Mouse (Mus musculus) bone marrow, adult 2 months (tissue): ENCODE results near the gene Prmt1. TPM values are rescaled to one million over a fixed set of nuclear protein-coding genes. Genes with fewer than 3 reads are reported as not detected.
A peak's percentile ranks its signal among the peaks of the same experiment; 100 is the strongest.

ENCODE experiments used
- H3K27ac ChIP-seq: fragments of 200-500 bp; 2 replicates; pipeline ENCODE4 v1.5.1; 2012; ENCODE audit warnings: low read depth, mild to moderate bottlenecking, control low read depth, inconsistent platforms, low read length; ENCODE audit not compliant: control insufficient read depth, poor library complexity, insufficient read depth
- H3K4me1 ChIP-seq: fragments of 200-500 bp; 2 replicates; pipeline ENCODE4 v1.6.1; 2011; ENCODE audit warnings: low read length; ENCODE audit not compliant: control insufficient read depth, insufficient read depth
- H3K4me3 ChIP-seq: fragments of 200-500 bp; replicated peaks from 2 replicates; pipeline ENCODE3; 2011; ENCODE audit warnings: mild to moderate bottlenecking, low read depth, low read length, control low read depth; ENCODE audit not compliant: control insufficient read depth
- CTCF ChIP-seq: fragments of 200-500 bp; IDR thresholded peaks from 2 replicates; pipeline ENCODE4 v1.5.1; 2011; ENCODE audit warnings: low read length, control low read depth; ENCODE audit not compliant: control insufficient read depth, insufficient read depth
- POLR2A ChIP-seq: fragments of 200-500 bp; IDR thresholded peaks from 2 replicates; pipeline ENCODE4 v1.6.1; 2011; ENCODE audit warnings: low read depth, mild to moderate bottlenecking, control low read depth, low read length, borderline replicate concordance; ENCODE audit not compliant: control insufficient read depth
- WGBS: fragments of 180-500 bp; shearing (Covaris S2); methylation state at CpG from one replicate; pipeline ENCODE4 v1.1.7; 2018; 5-methylcytosine and 5-hydroxymethylcytosine counted together
- polyA plus RNA-seq: library from polyadenylated mRNA; stranded (reverse); fragments of >200 nt; gene quantifications from 2 replicates; pipeline ENCODE4 v1.2.4, GENCODE M21; 2011; ENCODE audit warnings: low replicate concordance; ENCODE audit not compliant: missing spikeins, insufficient read depth, insufficient read length

Gene Prmt1
- polyA plus RNA-seq, 1 experiment, result 337 TPM

DNA sequence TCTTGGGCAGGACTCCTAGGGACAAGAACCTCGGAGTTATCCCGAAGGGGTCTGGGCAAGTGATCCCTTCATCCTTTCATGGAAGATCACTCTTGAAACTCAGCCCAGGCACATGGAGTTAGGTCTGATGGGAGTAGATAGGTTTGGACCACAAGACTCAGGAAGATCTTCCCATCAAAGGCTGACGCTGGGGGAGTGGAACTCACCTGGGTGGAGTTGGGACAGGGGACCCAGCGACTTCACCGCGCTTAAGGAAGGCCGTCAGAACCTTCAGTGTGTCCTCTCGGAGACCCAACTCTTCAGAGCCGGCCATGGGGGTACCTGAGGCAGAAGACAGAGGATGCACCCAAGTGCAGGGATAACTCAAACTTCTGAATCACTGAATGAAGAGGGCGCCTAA lies 10.3 kb upstream of the Prmt1 start:
- no peak for TF ChIP-seq POLR2A
- no peak for TF ChIP-seq CTCF
- WGBS, result 11% methylated on average over 10 of the region's 10 CpGs
- peak overlapping the region; percentile 83 for H3K4me3 ChIP-seq
- peak overlapping the region; percentile 3; the same call in 1 of the 2 replicates for H3K27ac ChIP-seq
- H3K4me1 ChIP-seq, result peaks cover 4% of the 10 kb centered on the region; the same call in 1 of the 2 replicates

DNA sequence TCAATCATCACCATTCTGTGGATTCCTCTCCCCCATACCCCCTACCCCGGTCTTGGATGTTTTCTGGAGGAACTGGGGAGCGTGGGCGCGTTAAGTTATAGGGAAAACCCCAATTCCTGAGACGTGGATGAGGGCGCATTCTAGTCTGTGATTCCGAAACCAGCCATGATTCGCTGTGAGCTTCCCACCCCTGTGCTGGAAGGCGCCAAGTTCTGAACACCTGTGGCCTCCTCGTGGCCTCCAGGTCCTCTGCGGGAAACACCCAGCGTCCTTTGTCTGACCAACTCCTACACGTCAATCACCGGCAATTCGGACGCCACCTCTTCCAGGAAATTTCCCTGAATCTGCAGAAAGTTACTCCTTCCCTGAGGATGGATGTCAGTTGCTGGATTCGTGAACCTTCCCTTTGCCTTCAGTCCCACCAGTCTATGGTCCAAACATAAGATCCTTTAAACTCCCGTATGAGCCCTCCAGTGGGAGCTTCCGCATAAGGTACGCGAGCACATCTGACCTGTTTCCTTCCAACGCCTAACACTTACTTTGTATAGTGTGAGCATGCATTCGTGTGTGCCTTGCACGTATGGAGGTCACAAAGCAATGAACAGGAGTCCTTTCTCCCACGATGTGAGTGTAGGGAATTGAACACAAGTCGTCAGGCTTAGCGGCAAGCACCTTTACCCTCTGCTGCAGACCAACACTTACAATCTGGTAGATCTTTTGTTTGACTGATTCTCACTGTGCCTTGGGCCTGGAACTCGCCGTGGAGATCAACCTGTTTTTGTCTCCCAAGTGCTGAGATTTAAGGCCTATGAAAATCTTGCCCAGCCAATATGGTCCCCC lies 731 bp upstream of the Prmt1 start:
- TF ChIP-seq CTCF (no peak), POLR2A (peak; percentile 46; the same call in 1 of the 2 replicates)
- peaks cover 1% of the 10 kb centered on the region; the same call in 1 of the 2 replicates for H3K4me1 ChIP-seq
- H3K4me3 ChIP-seq, result peak overlapping the region; percentile 84
- under 1% methylated on average over 29 of the region's 29 CpGs for WGBS
- peak overlapping the region; percentile 49 for H3K27ac ChIP-seq

DNA sequence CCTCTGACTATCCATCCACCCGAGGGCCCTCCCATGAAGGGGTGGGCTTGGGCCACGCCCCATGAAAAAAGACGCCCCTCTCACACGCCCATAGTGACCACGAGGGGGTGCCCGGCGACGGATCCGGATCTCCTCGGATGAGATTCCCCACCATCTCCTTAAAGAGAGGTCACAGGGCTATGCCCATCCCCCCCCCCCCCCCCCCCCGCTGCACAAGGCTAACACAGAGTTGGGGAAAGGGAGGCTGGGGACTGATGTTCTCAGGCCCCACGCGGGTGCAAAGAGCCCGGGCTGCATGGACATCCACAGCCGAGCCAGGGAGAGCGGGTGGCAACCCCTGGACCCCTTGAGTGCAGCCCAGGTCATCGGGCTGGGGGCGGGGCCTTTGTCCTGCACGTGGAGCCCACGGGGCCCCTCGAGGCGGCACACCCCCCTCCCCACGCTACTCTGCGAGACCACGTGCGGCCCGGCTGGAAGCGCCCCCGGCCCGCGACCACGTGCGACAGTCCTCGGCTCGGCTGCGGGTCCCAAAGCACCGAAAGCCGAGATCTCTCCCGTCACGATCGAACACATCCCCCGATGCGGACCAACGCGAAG lies 675 bp downstream of the Prmt1 start:
- Histone ChIP-seq H3K27ac (peak overlapping the region; percentile 82), H3K4me3 (peak overlapping the region; percentile 95), H3K4me1 (peaks cover 1% of the 10 kb centered on the region; the same call in 1 of the 2 replicates)
- WGBS, result 1% methylated on average over 44 of the region's 45 CpGs
- 0 out of 2 replicates have a peak, but pooled peaks have one; percentile 46 for TF ChIP-seq POLR2A
- no peak; the same call in 1 of the 2 replicates for TF ChIP-seq CTCF

- TF ChIP-seq POLR2A (no peak), CTCF (no peak)
- H3K27ac ChIP-seq, result no peak overlapping the region
- WGBS, result 60% methylated on average over 3 of the region's 3 CpGs
- H3K4me3 ChIP-seq, result no peak overlapping the region
- H3K4me1 ChIP-seq, result peaks cover 1% of the 10 kb centered on the region; the same call in 1 of the 2 replicates
Measured at GRCm38 (mm10) chr7:44984833-44985164, 1.6 kb downstream of the Prmt1 start.

GRCm38 (mm10) chr7:44983944-44984832 lies 2.2 kb downstream of the Prmt1 start:
- Histone ChIP-seq H3K4me3 (no peak overlapping the region), H3K4me1 (peaks cover 1% of the 10 kb centered on the region; the same call in 1 of the 2 replicates), H3K27ac (no peak overlapping the region)
- no peak for TF ChIP-seq POLR2A
- TF ChIP-seq CTCF, result no peak
- WGBS, result 79% methylated on average over 7 of the region's 7 CpGs

- no peak overlapping the region for H3K4me3 ChIP-seq
- no peak overlapping the region for H3K27ac ChIP-seq
- TF ChIP-seq CTCF (peak; percentile 99), POLR2A (no peak)
- 21% methylated on average over 6 of the region's 6 CpGs for WGBS
- peaks cover 1% of the 10 kb centered on the region; the same call in 1 of the 2 replicates for H3K4me1 ChIP-seq
Measured at GRCm38 (mm10) chr7:44983085-44983484, 3.3 kb downstream of the Prmt1 start.

DNA sequence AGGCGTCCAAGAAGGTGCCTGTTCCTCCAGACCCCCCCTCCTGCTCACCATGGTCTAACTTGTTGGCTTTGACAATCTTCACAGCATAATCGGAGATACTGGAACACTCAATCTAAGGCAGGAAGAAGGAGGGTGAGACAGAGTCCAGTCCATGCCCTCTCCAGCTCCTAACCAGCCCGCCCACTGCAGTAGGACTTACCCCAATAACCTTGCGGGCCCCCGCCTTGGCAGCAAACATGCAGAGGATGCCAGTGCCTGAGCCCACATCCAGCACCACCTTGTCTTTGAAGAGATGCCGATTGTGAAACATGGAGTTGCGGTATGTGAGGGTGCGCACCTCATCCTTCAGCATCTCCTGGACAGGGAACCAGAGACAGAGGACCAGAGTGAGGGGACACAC lies 4.8 kb downstream of the Prmt1 start:
- TF ChIP-seq CTCF, result no peak
- TF ChIP-seq POLR2A, result no peak
- 87% methylated on average over 8 of the region's 8 CpGs for WGBS
- Histone ChIP-seq H3K27ac (no peak overlapping the region), H3K4me1 (no peaks in the 10 kb centered on the region), H3K4me3 (no peak overlapping the region)

GRCm38 (mm10) chr7:44978300-44978699 lies 8.1 kb downstream of the Prmt1 start:
- Histone ChIP-seq H3K4me3 (no peak overlapping the region), H3K4me1 (no peaks in the 10 kb centered on the region), H3K27ac (no peak overlapping the region)
- 83% methylated on average over 3 of the region's 3 CpGs for WGBS
- TF ChIP-seq POLR2A, result no peak
- TF ChIP-seq CTCF, result no peak
